In genomic region chr1:164071111-164071510, GRCm38 (mm10) we compare ENCODE assay signal across 21 mouse cellular contexts. TPM values are rescaled to one million over a fixed set of nuclear protein-coding genes. Genes with fewer than 3 reads are reported as not detected.
DNase-seq lines count a peak whose midpoint lies in the region; ATAC-seq and TF ChIP-seq lines count a peak whose summit lies in the region.
"Had no signal": no experiment of that assay in that cellular context is flagged by ENCODE, and none has a peak within 500 bp of the region (broad histone marks: within the 10 kb centered on the region; RNA-seq: fewer than 3 reads in every experiment).

No protein-coding gene starts in this region.

- H3K27me3 ChIP-seq in splenic B cell, adult 2 months (ENCODE audit: control insufficient read depth, insufficient read depth, low read length, poor library complexity, severe bottlenecking) = no peaks in the 10 kb centered on the region
- no peaks in the 10 kb centered on the region for H3K27me3 ChIP-seq in intestine, postnatal 0 days (replicated peaks; ENCODE audit: control insufficient read depth, insufficient read depth, low read length)
- H3K27me3 ChIP-seq: heart, embryonic 13.5 days; megakaryocyte, embryonic 14.5 days; neural tube, embryonic 13.5 days had no signal

- no peak for TF ChIP-seq CTCF in intestine, postnatal 0 days (IDR thresholded peaks at IDR 0.05; ENCODE audit: low read depth)

- H3K4me3 ChIP-seq in intestine, postnatal 0 days (ENCODE audit: low read depth, low read length) = no peak overlapping the region
- H3K4me3 ChIP-seq: heart, embryonic 13.5 days; hindbrain, embryonic 10.5 days; megakaryocyte, embryonic 14.5 days; neural tube, embryonic 13.5 days had no signal

- peak; percentile 31 for DNase-seq in lung, postnatal 36 days
- DNase-seq in lung, postnatal 14 days = no peak
- peak; percentile 69 for DNase-seq in splenic B cell, adult 2 months (ENCODE audit: low read depth, low spot score)
- no peak for DNase-seq in left cerebral cortex, postnatal 14 days (ENCODE audit: low spot score in 2 of 2)
- DNase-seq in left cerebral cortex, postnatal 10 days (ENCODE audit: extremely low spot score in 1 of 2, low spot score in 2 of 2) = no peak
- DNase-seq: cerebellum, postnatal 10 days; gastrocnemius, postnatal 14 days; kidney, postnatal 10 days; layer of hippocampus, adult 9-11 months; lung, embryonic 14.5 days had no signal

- intact Hi-C loops in left cerebral cortex, postnatal 14 days (cut with DNase I) = no loop called here
- intact Hi-C loops in left cerebral cortex, postnatal 10 days (cut with DNase I) = no loop called here

- H3K9me3 ChIP-seq in intestine, postnatal 0 days (ENCODE audit: control insufficient read depth) = no peaks in the 10 kb centered on the region
- H3K9me3 ChIP-seq: heart, embryonic 13.5 days; hindbrain, embryonic 10.5 days; megakaryocyte, embryonic 14.5 days; neural tube, embryonic 13.5 days had no signal

- H3K4me2 ChIP-seq in intestine, postnatal 0 days (replicated peaks; ENCODE audit: low read depth) = no peak overlapping the region
- H3K4me2 ChIP-seq: heart, embryonic 13.5 days; lung, embryonic 14.5 days; neural tube, embryonic 13.5 days had no signal

- peak; percentile 16; the same call in 1 of the 2 replicates for ATAC-seq in common myeloid progenitor, adult 5-6 weeks (replicated peaks; ENCODE audit: low read depth, poor library complexity, severe bottlenecking)
- ATAC-seq in intestine, postnatal 0 days = no peak
- ATAC-seq: forebrain, embryonic 16.5 days; intestine, embryonic 16.5 days had no signal

- no peak overlapping the region for H3K9ac ChIP-seq in intestine, postnatal 0 days (ENCODE audit: low read depth, low read length)
- H3K9ac ChIP-seq: heart, embryonic 13.5 days; lung, embryonic 14.5 days; neural tube, embryonic 13.5 days had no signal

- H3K36me3 ChIP-seq in splenic B cell, adult 2 months (ENCODE audit: control insufficient read depth, insufficient read depth, low read length, poor library complexity, severe bottlenecking) = peaks cover 20% of the 10 kb centered on the region; the same call in 1 of the 2 replicates
- no peaks in the 10 kb centered on the region for H3K36me3 ChIP-seq in intestine, postnatal 0 days (ENCODE audit: control insufficient read depth, insufficient read depth)
- H3K36me3 ChIP-seq: heart, embryonic 13.5 days; hindbrain, embryonic 10.5 days; neural tube, embryonic 13.5 days had no signal

- WGBS in intestine, postnatal 0 days = 78% methylated on average over 7 of the region's 7 CpGs

- no peak overlapping the region for H3K27ac ChIP-seq in intestine, postnatal 0 days (ENCODE audit: low read depth, low read length)
- H3K27ac ChIP-seq: heart, embryonic 13.5 days; hindbrain, embryonic 10.5 days; neural tube, embryonic 13.5 days had no signal

- H3K4me1 ChIP-seq in intestine, postnatal 0 days (replicated peaks; ENCODE audit: control insufficient read depth, insufficient read depth, low read length) = no peaks in the 10 kb centered on the region
- H3K4me1 ChIP-seq: heart, embryonic 13.5 days; hindbrain, embryonic 10.5 days; neural tube, embryonic 13.5 days had no signal

RNA-seq across cellular contexts. Expression of gene Sell, which starts 9.3 kb away (rescaled TPM):
- total RNA-seq in common myeloid progenitor, adult 5-6 weeks (2017) = 275 and 283 TPM in 2 replicates
- total RNA-seq in left cerebral cortex, postnatal 14 days (2021) = not detected
- total RNA-seq in left cerebral cortex, postnatal 10 days (2021) = not detected
- 0.23 and 0.25 TPM in 2 replicates for polyA plus RNA-seq in intestine, postnatal 0 days (2015; fragmentation: Nextera tagmentation; extraction: Ambion mirVana)

RNA-seq across cellular contexts. Expression of gene Sele, which starts 23.1 kb away (rescaled TPM):
- 0.05 TPM in 1 of 2 replicates, not detected in the other for total RNA-seq in common myeloid progenitor, adult 5-6 weeks (2017)
- total RNA-seq in left cerebral cortex, postnatal 14 days (2021) = under 1 TPM; 0.15 TPM
- total RNA-seq in left cerebral cortex, postnatal 10 days (2021) = under 1 TPM; 0.16 to 0.41 TPM
- polyA plus RNA-seq in intestine, postnatal 0 days (2015; fragmentation: Nextera tagmentation; extraction: Ambion mirVana) = 0.04 and 0.07 TPM in 2 replicates
- total RNA-seq: gastrocnemius, postnatal 14 days; left cerebral cortex, postnatal 25 days; liver, adult 2 months had no signal
- polyA plus RNA-seq: embryonic facial prominence, embryonic 11.5 days; forebrain, embryonic 16.5 days; hindbrain, embryonic 10.5 days; lung, embryonic 14.5 days; neural tube, embryonic 13.5 days had no signal

RNA-seq across cellular contexts. Expression of gene Selp, which starts 44.0 kb away (rescaled TPM):
- total RNA-seq in common myeloid progenitor, adult 5-6 weeks (2017) = 5.2 and 5.9 TPM in 2 replicates
- total RNA-seq in left cerebral cortex, postnatal 14 days (2021) = not detected
- total RNA-seq in left cerebral cortex, postnatal 10 days (2021) = not detected
- polyA plus RNA-seq in intestine, postnatal 0 days (2015; fragmentation: Nextera tagmentation; extraction: Ambion mirVana) = 0.41 and 0.50 TPM in 2 replicates
- total RNA-seq: left cerebral cortex, postnatal 25 days had no signal
- polyA plus RNA-seq: embryonic facial prominence, embryonic 11.5 days; forebrain, embryonic 16.5 days; hindbrain, embryonic 10.5 days; lung, embryonic 14.5 days; neural tube, embryonic 13.5 days had no signal

Comparison
In these comparisons a context has a peak if more than half of its experiments do, and no peak if none do; other contexts are left out.
1. DNase-seq: peak in lung, postnatal 36 days (single experiment) and splenic B cell, adult 2 months (single experiment); none in lung, postnatal 14 days (single experiment), left cerebral cortex, postnatal 14 days (0 of 2) and left cerebral cortex, postnatal 10 days (0 of 2).
2. RNA of gene Sell, which starts 9.3 kb away (total RNA-seq): 275 to 283 TPM in common myeloid progenitor, adult 5-6 weeks; not detected in left cerebral cortex, postnatal 10 days and not detected in left cerebral cortex, postnatal 14 days; every median in the first group is over 100 times any median in the second.